Mouse (Mus musculus) CH12.LX (cell line): ENCODE data around the gene Ccn6. TPM values are rescaled to one million over a fixed set of nuclear protein-coding genes. Genes with fewer than 3 reads are reported as not detected.

ENCODE experiments used
- DNase-seq: peaks from one replicate; pipeline ENCODE4 v3.0.0-alpha.2; 2013; ENCODE audit errors: extremely low read depth
- H3K27ac ChIP-seq: 2 replicates; pipeline ENCODE4 v1.5.1; 2012; ENCODE audit warnings: low read depth, mild to moderate bottlenecking, control low read depth, moderate library complexity; ENCODE audit not compliant: insufficient read depth
- H3K27me3 ChIP-seq: replicated peaks from 2 replicates; pipeline ENCODE3; 2012; ENCODE audit warnings: inconsistent platforms
- H3K36me3 ChIP-seq, 2 experiments: replicated peaks in 1 of 2; 2 replicates each; pipeline versions ENCODE3 to v1.6.1; 2012; ENCODE audit warnings: inconsistent platforms in 1 of 2, low read length in 1 of 2, mild to moderate bottlenecking in 1 of 2, mixed read lengths in 1 of 2, moderate library complexity in 1 of 2; ENCODE audit not compliant: control insufficient read depth in 1 of 2, insufficient read depth in 1 of 2
- H3K4me1 ChIP-seq, 2 experiments: 2 replicates each; pipeline ENCODE4 v1.6.1; 2012; ENCODE audit warnings: inconsistent platforms in 1 of 2, moderate library complexity in 1 of 2; ENCODE audit not compliant: insufficient read depth in 2 of 2, control insufficient read depth in 1 of 2
- H3K4me2 ChIP-seq: 2 replicates; pipeline ENCODE4 v1.6.1; 2012; ENCODE audit warnings: low read depth, mild to moderate bottlenecking, control low read depth; ENCODE audit not compliant: poor library complexity, insufficient read depth, severe bottlenecking
- H3K4me3 ChIP-seq, 3 experiments: fragments of 150-350 bp in 1 of 3; sonication (generic) in 1 of 3; replicated peaks in 1 of 3; 2 replicates each; pipeline versions ENCODE3 to v1.5.1; 2011 to 2012; ENCODE audit warnings: low read depth in 2 of 3, low read length in 2 of 3, mild to moderate bottlenecking in 2 of 3, moderate library complexity in 2 of 3, control low read depth in 1 of 3, improper control_type of control experiment in 1 of 3, inconsistent platforms in 1 of 3, mixed read lengths in 1 of 3; ENCODE audit not compliant: poor library complexity in 1 of 3
- H3K79me2 ChIP-seq: replicated peaks from 2 replicates; pipeline ENCODE4 v1.6.1; 2012; ENCODE audit warnings: mild to moderate bottlenecking, moderate library complexity; ENCODE audit not compliant: control insufficient read depth, poor library complexity, insufficient read depth, severe bottlenecking; ENCODE audit errors: extremely low read depth
- H3K9ac ChIP-seq: 2 replicates; pipeline ENCODE4 v1.6.1; 2012; ENCODE audit warnings: low read depth, mild to moderate bottlenecking, control low read depth, moderate library complexity; ENCODE audit not compliant: insufficient read depth
- H3K9me3 ChIP-seq: replicated peaks from 2 replicates; pipeline ENCODE3; 2012; ENCODE audit warnings: low read length, inconsistent platforms, mixed read lengths
- CHD1 ChIP-seq: IDR thresholded peaks from 2 replicates; pipeline ENCODE4 v1.6.1; 2012; ENCODE audit warnings: low read depth, low read length, improper control_type of control experiment, inconsistent platforms
- E2F4 ChIP-seq: IDR thresholded peaks from 2 replicates; pipeline ENCODE4 v1.6.1; 2011; ENCODE audit warnings: low read depth, low read length, improper control_type of control experiment; ENCODE audit not compliant: insufficient replicate concordance
- ELF1 ChIP-seq: IDR thresholded peaks from 2 replicates; pipeline ENCODE4 v1.6.1; 2014; ENCODE audit warnings: low read depth, mild to moderate bottlenecking, inconsistent platforms, low read length, improper control_type of control experiment
- EP300 ChIP-seq: IDR thresholded peaks from 2 replicates; pipeline ENCODE4 v1.6.1; 2011; ENCODE audit warnings: low read length, improper control_type of control experiment
- JUN ChIP-seq: IDR thresholded peaks from 2 replicates; pipeline ENCODE4 v1.6.1; 2011; ENCODE audit warnings: low read depth, mild to moderate bottlenecking, low read length, improper control_type of control experiment, moderate library complexity; ENCODE audit not compliant: insufficient read depth
- KAT2A ChIP-seq: IDR thresholded peaks from 2 replicates; pipeline ENCODE4 v1.6.1; 2012; ENCODE audit warnings: low read length, improper control_type of control experiment, inconsistent platforms; ENCODE audit not compliant: insufficient replicate concordance
- MAFK ChIP-seq: IDR thresholded peaks from 2 replicates; pipeline ENCODE4 v1.6.1; 2011; ENCODE audit warnings: low read length, improper control_type of control experiment; ENCODE audit not compliant: insufficient replicate concordance
- MAZ ChIP-seq: IDR thresholded peaks from 2 replicates; pipeline ENCODE4 v1.6.1; 2012; ENCODE audit warnings: low read depth, mild to moderate bottlenecking, inconsistent platforms, low read length, improper control_type of control experiment, moderate library complexity
- MXI1 ChIP-seq: IDR thresholded peaks from 2 replicates; pipeline ENCODE4 v1.6.1; 2011; ENCODE audit warnings: mild to moderate bottlenecking, low read depth, low read length, improper control_type of control experiment
- MYC ChIP-seq: IDR thresholded peaks from 2 replicates; pipeline ENCODE4 v1.6.1; 2011; ENCODE audit warnings: low read depth, mild to moderate bottlenecking, improper control_type of control experiment, low read length
- NRF1 ChIP-seq: IDR thresholded peaks from 2 replicates; pipeline ENCODE4 v1.6.1; 2014; ENCODE audit warnings: low read depth, mild to moderate bottlenecking, inconsistent platforms, low read length, improper control_type of control experiment, moderate library complexity
- PAX5 ChIP-seq: IDR thresholded peaks from 2 replicates; pipeline ENCODE4 v1.6.1; 2012; ENCODE audit warnings: low read length, inconsistent platforms, mixed read lengths
- POLR2A ChIP-seq: IDR thresholded peaks from 2 replicates; pipeline ENCODE4 v1.6.1; 2011; ENCODE audit warnings: low read depth, mild to moderate bottlenecking, improper control_type of control experiment, low read length
- RCOR1 ChIP-seq: conservative IDR thresholded peaks from 2 replicates; pipeline ENCODE4 v1.6.1; 2012; ENCODE audit warnings: low read depth, mild to moderate bottlenecking, inconsistent platforms, low read length, improper control_type of control experiment
- SIN3A ChIP-seq: IDR thresholded peaks from 2 replicates; pipeline ENCODE4 v1.6.1; 2012; ENCODE audit warnings: low read length, improper control_type of control experiment, inconsistent platforms
- TBP ChIP-seq: conservative IDR thresholded peaks from 2 replicates; pipeline ENCODE4 v1.6.1; 2011; ENCODE audit warnings: low read depth, low read length, improper control_type of control experiment
- TCF12 ChIP-seq: IDR thresholded peaks from 2 replicates; pipeline ENCODE4 v1.6.1; 2014; ENCODE audit warnings: low read depth, mild to moderate bottlenecking, inconsistent platforms, low read length, improper control_type of control experiment
- UBTF ChIP-seq: IDR thresholded peaks from 2 replicates; pipeline ENCODE4 v1.6.1; 2012; ENCODE audit warnings: low read depth, mild to moderate bottlenecking, inconsistent platforms, low read length, improper control_type of control experiment, moderate library complexity
- USF2 ChIP-seq: conservative IDR thresholded peaks from 2 replicates; pipeline ENCODE4 v1.6.1; 2011; ENCODE audit warnings: low read depth, low read length, improper control_type of control experiment
- ZC3H11A ChIP-seq: IDR thresholded peaks from 2 replicates; pipeline ENCODE4 v1.6.1; 2012; ENCODE audit warnings: low read depth, mild to moderate bottlenecking, inconsistent platforms, low read length, improper control_type of control experiment
- dilution Hi-C: fragments of 300-500 bp; cut with MboI; formaldehyde crosslinking; loops from 2 replicates; pipeline ENCODE4 v1.14.3; 2020; ENCODE audit warnings: low sequenced_read_pairs; ENCODE audit not compliant: extremely low pct_unique_long_range_greater_than_20kb, extremely low pct_ligation_motif_present
- in situ Hi-C: fragments of 300-500 bp; cut with MboI; formaldehyde crosslinking; loops from 3 replicates; pipeline ENCODE4 v1.14.3; 2019; ENCODE audit warnings: low sequenced_read_pairs, low pct_ligation_motif_present, low pct_unique_long_range_greater_than_20kb, mixed read lengths
- polyA plus RNA-seq: library from polyadenylated mRNA; unstranded; fragments of >175 nt; gene quantifications from 2 replicates; pipeline ENCODE4 v1.2.1, GENCODE M21; 2012; ENCODE audit warnings: low read depth; ENCODE audit not compliant: insufficient read length
- total RNA-seq, 2 experiments: library from RNA; depleted of rRNA; stranded (reverse); fragments of 300-350 nt in 1 of 2; fragments of >200 nt in 1 of 2; gene quantifications; 2 replicates each; pipeline ENCODE4 v1.2.3; 2012 to 2014

Ccn6 gene
- total and polyA plus RNA-seq, 3 experiments: 0.33 TPM; not detected in 2

DNA sequence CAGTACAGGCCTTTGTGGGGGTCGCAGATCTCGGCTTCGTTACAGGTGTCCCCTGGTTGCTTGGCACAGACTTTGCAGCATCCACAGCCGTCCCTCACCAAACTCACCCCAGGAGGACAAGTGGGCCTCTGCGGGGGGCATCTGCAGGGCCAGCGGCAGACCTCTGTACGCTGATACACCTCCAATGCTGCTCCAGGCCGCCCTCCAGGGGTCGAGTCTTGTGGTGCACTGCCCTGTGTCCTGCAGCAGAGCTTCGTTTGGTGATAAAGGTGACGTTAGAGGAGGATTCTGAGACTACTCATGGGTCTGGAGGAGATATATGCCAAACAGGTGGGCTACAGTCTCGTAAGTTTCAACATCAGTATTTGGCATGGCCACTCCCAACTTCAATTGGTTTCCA lies 5.3 kb downstream of the Ccn6 start:
- DNase-seq: no peak
- Histone ChIP-seq H3K27me3 (no peaks in the 10 kb centered on the region), H3K9me3 (no peaks in the 10 kb centered on the region), H3K4me3 (no peak overlapping the region), H3K36me3 (peaks cover 0 to 38% of the 10 kb centered on the region in 2 experiments), H3K4me1 (peaks cover 5 to 7% of the 10 kb centered on the region in 2 experiments), H3K9ac (no peak overlapping the region), H3K27ac (no peak overlapping the region), H3K79me2 (no peaks in the 10 kb centered on the region), H3K4me2 (no peak overlapping the region)
- TF ChIP-seq KAT2A (no peak), RCOR1 (no peak), MAFK (no peak), PAX5 (no peak), MYC (no peak), ELF1 (no peak), E2F4 (no peak), MAZ (no peak), CHD1 (no peak), POLR2A (no peak), EP300 (no peak), UBTF (no peak), NRF1 (no peak)
- dilution Hi-C loops: no loop called here
- in situ Hi-C loops: no loop called here

DNA sequence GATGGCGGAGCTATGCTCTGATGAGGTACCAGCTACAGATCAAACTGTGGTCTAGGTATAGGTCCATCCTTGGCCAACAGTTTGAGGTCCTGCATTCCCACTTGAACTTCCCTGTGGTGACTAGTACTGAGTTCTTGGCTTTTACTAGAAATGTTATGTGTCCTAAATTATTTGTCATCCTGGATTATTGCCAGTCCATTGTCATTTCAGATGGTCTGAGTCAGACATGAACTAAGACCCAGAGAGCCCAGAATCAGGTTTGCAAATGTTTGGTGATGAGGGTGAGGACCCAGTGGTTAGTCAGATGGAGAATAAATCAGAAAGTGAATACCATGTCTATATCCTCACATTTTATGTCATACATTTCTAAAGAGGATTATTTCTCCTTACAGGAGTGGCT lies 6.3 kb downstream of the Ccn6 start:
- in situ Hi-C loops: no loop called here
- no peak overlapping the region for H3K27ac ChIP-seq
- H3K4me3 ChIP-seq: no peak overlapping the region
- no peaks in the 10 kb centered on the region for H3K27me3 ChIP-seq
- peaks cover 0 to 44% of the 10 kb centered on the region in 2 experiments for H3K36me3 ChIP-seq
- H3K9ac ChIP-seq: no peak overlapping the region
- H3K4me1 ChIP-seq: peaks cover 5 to 7% of the 10 kb centered on the region in 2 experiments
- no peaks in the 10 kb centered on the region for H3K79me2 ChIP-seq
- dilution Hi-C loops: no loop called here
- H3K9me3 ChIP-seq: no peaks in the 10 kb centered on the region
- no peak for TF ChIP-seq JUN
- TF ChIP-seq ZC3H11A: no peak
- TF ChIP-seq SIN3A: no peak
- TF ChIP-seq USF2: no peak
- no peak for TF ChIP-seq TCF12
- TF ChIP-seq MXI1: no peak
- TF ChIP-seq UBTF: no peak
- no peak for TF ChIP-seq TBP
- no peak for DNase-seq
- H3K4me2 ChIP-seq: no peak overlapping the region
